Mouse (Mus musculus) kidney, postnatal 0 days (tissue): ENCODE results near the gene Ankrd13a. TPM values are rescaled to one million over a fixed set of nuclear protein-coding genes. Genes with fewer than 3 reads are reported as not detected.

ENCODE experiments used
- ATAC-seq: fragments of 200-750 bp; cut with Nextera tagmentation; replicated peaks from 2 replicates; pipeline ENCODE4 v1.8.0; 2017; ENCODE audit warnings: low read depth, moderate number of reproducible peaks, moderate TSS enrichment, moderate library complexity; ENCODE audit not compliant: low FRiP score
- DNase-seq: peaks from one replicate; pipeline ENCODE4 v3.0.0-alpha.2; 2016; ENCODE audit warnings: low spot score
- H3K27ac ChIP-seq: fragments of 300-500 bp; sonication (generic); 2 replicates; pipeline ENCODE4 v1.5.1; 2014; ENCODE audit warnings: mild to moderate bottlenecking
- H3K27me3 ChIP-seq: fragments of 300-500 bp; sonication (generic); 2 replicates; pipeline ENCODE4 v1.6.1; 2014; ENCODE audit warnings: low read length, mixed read lengths; ENCODE audit not compliant: insufficient read depth
- H3K36me3 ChIP-seq: fragments of 300-500 bp; sonication (generic); 2 replicates; pipeline ENCODE4 v1.6.1; 2014; ENCODE audit warnings: low read length, mixed read lengths; ENCODE audit not compliant: insufficient read depth
- H3K4me1 ChIP-seq: fragments of 300-500 bp; sonication (generic); replicated peaks from 2 replicates; pipeline ENCODE4 v1.6.1; 2014; ENCODE audit warnings: antibody characterized with exemption, low read length, mixed read lengths; ENCODE audit not compliant: insufficient read depth
- H3K4me2 ChIP-seq: fragments of 300-500 bp; sonication (generic); 2 replicates; pipeline ENCODE4 v1.6.1; 2014; ENCODE audit warnings: mild to moderate bottlenecking, low read length, moderate library complexity, mixed read lengths
- H3K4me3 ChIP-seq: fragments of 300-500 bp; sonication (generic); replicated peaks from 2 replicates; pipeline ENCODE4 v1.5.1; 2014; ENCODE audit warnings: low read depth, low read length
- H3K9ac ChIP-seq: fragments of 300-500 bp; sonication (generic); 2 replicates; pipeline ENCODE4 v1.6.1; 2014; ENCODE audit warnings: low read depth, low read length
- H3K9me3 ChIP-seq: fragments of 300-500 bp; sonication (generic); replicated peaks from 2 replicates; pipeline ENCODE4 v1.6.1; 2016; ENCODE audit warnings: low read length, inconsistent platforms, mixed read lengths
- CTCF ChIP-seq: IDR thresholded peaks from 2 replicates; pipeline ENCODE4 v1.5.1; 2016; ENCODE audit warnings: antibody characterized with exemption, low read depth, mild to moderate bottlenecking, moderate library complexity
- WGBS: fragments of 180-500 bp; shearing (Covaris S2); extraction: QIAGEN DNeasy Blood & Tissue Kit; methylation state at CpG from one replicate; pipeline ENCODE4 v1.1.7; 2014; 5-methylcytosine and 5-hydroxymethylcytosine counted together
- polyA plus RNA-seq: library from polyadenylated mRNA; unstranded; fragments of >200 nt; fragmentation: Nextera tagmentation; extraction: Ambion mirVana; gene quantifications from 2 replicates; pipeline ENCODE4 v1.2.1, GENCODE M21; 2015

Ankrd13a gene
- polyA plus RNA-seq, 1 experiment from 2014 or later, result 49.2 TPM

GRCm38 (mm10) chr5:114794609-114795008 lies 20.1 kb downstream of the Ankrd13a start:
- Histone ChIP-seq H3K27me3 (no peaks in the 10 kb centered on the region), H3K4me1 (peaks cover 3% of the 10 kb centered on the region; the same call in 1 of the 2 replicates), H3K36me3 (peaks cover 41% of the 10 kb centered on the region), H3K9ac (no peak overlapping the region), H3K9me3 (no peaks in the 10 kb centered on the region), H3K4me2 (no peak overlapping the region), H3K4me3 (no peak overlapping the region), H3K27ac (no peak overlapping the region)
- ATAC-seq, result no peak
- 67% methylated on average over 4 of the region's 4 CpGs for WGBS
- DNase-seq, result no peak
- no peak for TF ChIP-seq CTCF

GRCm38 (mm10) chr5:114795231-114795630 lies 20.8 kb downstream of the Ankrd13a start:
- TF ChIP-seq CTCF, result no peak
- peaks cover 46% of the 10 kb centered on the region for H3K36me3 ChIP-seq
- H3K27ac ChIP-seq, result no peak overlapping the region
- ATAC-seq (no peak), DNase-seq (no peak)
- H3K4me3 ChIP-seq, result no peak overlapping the region
- peaks cover 3% of the 10 kb centered on the region; the same call in 1 of the 2 replicates for H3K4me1 ChIP-seq
- H3K9me3 ChIP-seq, result no peaks in the 10 kb centered on the region
- WGBS, result 54% methylated on average over 9 of the region's 9 CpGs
- no peaks in the 10 kb centered on the region for H3K27me3 ChIP-seq
- no peak overlapping the region for H3K4me2 ChIP-seq
- no peak overlapping the region for H3K9ac ChIP-seq

DNA sequence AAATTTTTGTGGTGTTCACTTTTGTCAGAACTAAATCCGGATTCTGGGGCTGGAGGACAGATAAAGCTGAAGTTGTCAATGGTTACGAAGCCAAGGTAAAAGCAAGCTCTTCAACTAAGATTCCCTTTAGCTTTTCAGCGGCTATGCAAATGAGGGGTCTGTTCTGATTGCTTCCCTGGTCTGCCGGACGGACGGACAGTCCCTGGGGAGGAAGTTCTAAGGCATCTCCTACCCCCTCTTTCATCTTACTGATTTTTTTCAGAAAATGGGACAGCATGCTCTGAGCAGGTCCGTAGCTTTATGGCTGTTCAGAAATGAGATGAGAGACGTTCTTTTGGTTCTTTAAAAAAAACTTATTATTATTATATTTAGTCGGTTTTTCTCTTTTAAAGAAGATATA lies 21.2 kb downstream of the Ankrd13a start:
- WGBS, result 76% methylated on average over 9 of the region's 9 CpGs
- Histone ChIP-seq H3K27me3 (no peaks in the 10 kb centered on the region), H3K4me2 (no peak overlapping the region), H3K4me3 (no peak overlapping the region), H3K27ac (no peak overlapping the region), H3K4me1 (peaks cover 3% of the 10 kb centered on the region; the same call in 1 of the 2 replicates), H3K9me3 (no peaks in the 10 kb centered on the region), H3K36me3 (peaks cover 44% of the 10 kb centered on the region), H3K9ac (no peak overlapping the region)
- TF ChIP-seq CTCF, result no peak
- DNase-seq (no peak), ATAC-seq (no peak)

GRCm38 (mm10) chr5:114796299-114797012 lies 22.0 kb downstream of the Ankrd13a start:
- TF ChIP-seq CTCF, result no peak
- Histone ChIP-seq H3K9ac (peak overlapping the region; percentile 37; the same call in 1 of the 2 replicates), H3K4me1 (peaks cover 3% of the 10 kb centered on the region; the same call in 1 of the 2 replicates), H3K9me3 (no peaks in the 10 kb centered on the region), H3K4me2 (peak overlapping the region; percentile 58), H3K4me3 (peak overlapping the region; percentile 33), H3K27me3 (no peaks in the 10 kb centered on the region), H3K27ac (no peak overlapping the region), H3K36me3 (peaks cover 41% of the 10 kb centered on the region)
- ATAC-seq (no peak), DNase-seq (peak; percentile 39)
- WGBS, result 12% methylated on average over 40 of the region's 40 CpGs

- Histone ChIP-seq H3K9ac (no peak overlapping the region), H3K36me3 (peaks cover 38% of the 10 kb centered on the region), H3K27ac (no peak overlapping the region), H3K4me1 (peaks cover 3% of the 10 kb centered on the region; the same call in 1 of the 2 replicates), H3K27me3 (no peaks in the 10 kb centered on the region), H3K4me2 (no peak overlapping the region), H3K9me3 (no peaks in the 10 kb centered on the region), H3K4me3 (no peak overlapping the region)
- 87% methylated on average over 8 of the region's 8 CpGs for WGBS
- ATAC-seq (no peak), DNase-seq (no peak)
- TF ChIP-seq CTCF, result no peak
Measured at GRCm38 (mm10) chr5:114797253-114797652, 22.8 kb downstream of the Ankrd13a start.

GRCm38 (mm10) chr5:114799848-114800247 lies 25.4 kb downstream of the Ankrd13a start:
- H3K36me3 ChIP-seq, result peaks cover 49% of the 10 kb centered on the region
- WGBS, result 76% methylated on average over 11 of the region's 11 CpGs

More at GRCm38 (mm10) chr5:114799848-114800247, 25.4 kb downstream of the Ankrd13a start:
- no peak for DNase-seq
- TF ChIP-seq CTCF, result no peak
- Histone ChIP-seq H3K4me1 (peaks cover 3% of the 10 kb centered on the region; the same call in 1 of the 2 replicates), H3K27me3 (no peaks in the 10 kb centered on the region), H3K4me3 (no peak overlapping the region), H3K27ac (no peak overlapping the region), H3K9ac (no peak overlapping the region), H3K4me2 (no peak overlapping the region), H3K9me3 (no peaks in the 10 kb centered on the region)
- no peak for ATAC-seq
